ENCODE assay signal across 12 mouse cellular contexts in the genomic region with DNA sequence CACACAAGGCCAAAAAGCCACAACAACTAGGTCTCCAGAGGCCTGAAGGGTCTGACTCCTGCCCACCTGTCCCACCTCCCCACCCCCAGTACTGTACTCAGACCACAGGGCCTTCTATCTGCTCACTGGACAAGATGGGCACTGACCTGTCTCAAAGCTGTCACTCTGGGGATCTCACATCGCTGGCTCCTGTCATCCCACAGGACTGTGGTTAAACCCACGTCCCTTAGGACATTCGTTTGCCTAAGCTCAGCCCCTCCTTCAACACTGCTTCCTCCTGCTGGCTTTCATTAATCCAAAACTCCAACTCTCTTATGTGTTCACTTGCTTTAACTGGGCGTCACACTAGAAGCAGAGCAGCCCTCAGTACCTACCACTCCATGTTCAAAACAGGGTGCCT.
A peak's percentile ranks its signal among the peaks of the same experiment; 100 is the strongest.
DNase-seq lines count a peak whose midpoint lies in the region; ATAC-seq and TF ChIP-seq lines count a peak whose summit lies in the region.
"Had no signal": no experiment of that assay in that cellular context is flagged by ENCODE, and none has a peak within 500 bp of the region (broad histone marks: within the 10 kb centered on the region; RNA-seq: fewer than 3 reads in every experiment).

No protein-coding gene starts in this region.

- WGBS in forebrain, embryonic 12.5 days, result 69% methylated on average over 4 of the region's 4 CpGs
- 56% methylated on average over 4 of the region's 4 CpGs for WGBS in forebrain, postnatal 0 days
- WGBS in heart, embryonic 15.5 days, result 37% methylated on average over 4 of the region's 4 CpGs
- WGBS in midbrain, embryonic 13.5 days, result 52% methylated on average over 4 of the region's 4 CpGs
- 68% methylated on average over 4 of the region's 4 CpGs for WGBS in midbrain, embryonic 11.5 days

- DNase-seq in forebrain, postnatal 0 days, result no peak
- no peak for DNase-seq in heart, postnatal 10 days
- no peak for DNase-seq in midbrain, embryonic 11.5 days (ENCODE audit: low spot score, missing footprints)
- no peak for DNase-seq in spleen, postnatal 10 days (ENCODE audit: low spot score in 2 of 2)
- DNase-seq: gastrocnemius, postnatal 14 days; thymus, postnatal 4 days had no signal

- TF ChIP-seq CTCF in forebrain, postnatal 0 days (IDR thresholded peaks at IDR 0.05; ENCODE audit: low read depth), result no peak

- H3K9ac ChIP-seq in forebrain, embryonic 12.5 days, result no peak overlapping the region
- H3K9ac ChIP-seq in forebrain, postnatal 0 days, result no peak overlapping the region
- no peak overlapping the region for H3K9ac ChIP-seq in heart, embryonic 15.5 days
- no peak overlapping the region for H3K9ac ChIP-seq in midbrain, embryonic 13.5 days (replicated peaks)
- no peak overlapping the region for H3K9ac ChIP-seq in midbrain, embryonic 11.5 days (ENCODE audit: low read length)
- H3K9ac ChIP-seq: embryonic facial prominence, embryonic 13.5 days had no signal

- H3K27me3 ChIP-seq in forebrain, embryonic 12.5 days, result no peaks in the 10 kb centered on the region
- no peaks in the 10 kb centered on the region for H3K27me3 ChIP-seq in forebrain, postnatal 0 days (ENCODE audit: insufficient read depth, low read length)
- H3K27me3 ChIP-seq in heart, embryonic 15.5 days, result no peaks in the 10 kb centered on the region
- H3K27me3 ChIP-seq in midbrain, embryonic 13.5 days, result no peaks in the 10 kb centered on the region
- no peaks in the 10 kb centered on the region for H3K27me3 ChIP-seq in midbrain, embryonic 11.5 days (ENCODE audit: control insufficient read depth, insufficient read depth, low read length)
- H3K27me3 ChIP-seq: embryonic facial prominence, embryonic 13.5 days had no signal

- H3K9me3 ChIP-seq in forebrain, embryonic 12.5 days, result no peaks in the 10 kb centered on the region
- no peaks in the 10 kb centered on the region for H3K9me3 ChIP-seq in forebrain, postnatal 0 days (ENCODE audit: low read length)
- H3K9me3 ChIP-seq in heart, embryonic 15.5 days (replicated peaks), result no peaks in the 10 kb centered on the region
- no peaks in the 10 kb centered on the region for H3K9me3 ChIP-seq in midbrain, embryonic 13.5 days
- no peaks in the 10 kb centered on the region for H3K9me3 ChIP-seq in midbrain, embryonic 11.5 days (ENCODE audit: control insufficient read depth, low read length)
- H3K9me3 ChIP-seq: embryonic facial prominence, embryonic 13.5 days had no signal

- ATAC-seq in forebrain, embryonic 12.5 days (ENCODE audit: low FRiP score), result no peak
- no peak for ATAC-seq in forebrain, postnatal 0 days
- no peak for ATAC-seq in heart, embryonic 15.5 days (replicated peaks; ENCODE audit: insufficient number of reproducible peaks, insufficient read depth, low FRiP score, low read depth)
- no peak for ATAC-seq in midbrain, embryonic 13.5 days
- no peak for ATAC-seq in midbrain, embryonic 11.5 days (ENCODE audit: low FRiP score)
- peak; percentile 7; the same call in 1 of the 2 replicates for ATAC-seq in megakaryocyte progenitor cell, adult 5-6 weeks (replicated peaks; ENCODE audit: poor library complexity)
- ATAC-seq: intestine, postnatal 0 days had no signal

- no peaks in the 10 kb centered on the region for H3K36me3 ChIP-seq in forebrain, embryonic 12.5 days (replicated peaks)
- H3K36me3 ChIP-seq in forebrain, postnatal 0 days (ENCODE audit: insufficient read depth), result no peaks in the 10 kb centered on the region
- peaks cover 6% of the 10 kb centered on the region; the same call in 1 of the 2 replicates for H3K36me3 ChIP-seq in heart, embryonic 15.5 days
- H3K36me3 ChIP-seq in midbrain, embryonic 13.5 days, result peaks cover 14% of the 10 kb centered on the region; the same call in 1 of the 2 replicates
- H3K36me3 ChIP-seq in midbrain, embryonic 11.5 days (ENCODE audit: control insufficient read depth, insufficient read depth, low read length), result no peaks in the 10 kb centered on the region
- H3K36me3 ChIP-seq: embryonic facial prominence, embryonic 13.5 days had no signal

- peaks cover 12% of the 10 kb centered on the region for H3K4me1 ChIP-seq in forebrain, embryonic 12.5 days
- H3K4me1 ChIP-seq in forebrain, postnatal 0 days (ENCODE audit: insufficient read depth), result peaks cover 3% of the 10 kb centered on the region; the same call in 1 of the 2 replicates
- H3K4me1 ChIP-seq in heart, embryonic 15.5 days (replicated peaks), result peaks cover 42% of the 10 kb centered on the region
- peaks cover 12% of the 10 kb centered on the region for H3K4me1 ChIP-seq in midbrain, embryonic 13.5 days (replicated peaks)
- no peaks in the 10 kb centered on the region for H3K4me1 ChIP-seq in midbrain, embryonic 11.5 days (ENCODE audit: control insufficient read depth, insufficient read depth, low read length)

- intact Hi-C loops in heart, postnatal 10 days (cut with DNase I), result loop anchor here (5.0 kb wide), 1 partner anchor 159 kb away; the partner anchor contains the start of gene Dpf3

- no peak overlapping the region for H3K4me2 ChIP-seq in forebrain, embryonic 12.5 days
- H3K4me2 ChIP-seq in forebrain, postnatal 0 days (ENCODE audit: low read depth), result no peak overlapping the region
- no peak overlapping the region for H3K4me2 ChIP-seq in heart, embryonic 15.5 days
- no peak overlapping the region for H3K4me2 ChIP-seq in midbrain, embryonic 13.5 days (replicated peaks)
- H3K4me2 ChIP-seq in midbrain, embryonic 11.5 days, result no peak overlapping the region
- H3K4me2 ChIP-seq: embryonic facial prominence, embryonic 13.5 days had no signal

- no peak overlapping the region for H3K4me3 ChIP-seq in forebrain, embryonic 12.5 days (replicated peaks)
- no peak overlapping the region for H3K4me3 ChIP-seq in forebrain, postnatal 0 days (ENCODE audit: low read depth, low read length)
- H3K4me3 ChIP-seq in heart, embryonic 15.5 days, result no peak overlapping the region
- no peak overlapping the region for H3K4me3 ChIP-seq in midbrain, embryonic 13.5 days (replicated peaks)
- no peak overlapping the region for H3K4me3 ChIP-seq in midbrain, embryonic 11.5 days (ENCODE audit: low read depth, low read length)
- H3K4me3 ChIP-seq: embryonic facial prominence, embryonic 13.5 days had no signal

- 0 out of 2 replicates have a peak overlapping the region, but pooled peaks have one; percentile 36 for H3K27ac ChIP-seq in forebrain, embryonic 12.5 days
- H3K27ac ChIP-seq in forebrain, postnatal 0 days (ENCODE audit: low read depth, low read length), result no peak overlapping the region
- peak overlapping the region; percentile 8; the same call in 1 of the 2 replicates for H3K27ac ChIP-seq in heart, embryonic 15.5 days
- peak overlapping the region; percentile 12; the same call in 1 of the 2 replicates for H3K27ac ChIP-seq in midbrain, embryonic 13.5 days
- H3K27ac ChIP-seq in midbrain, embryonic 11.5 days (ENCODE audit: low read depth, low read length), result no peak overlapping the region
- H3K27ac ChIP-seq: embryonic facial prominence, embryonic 13.5 days had no signal

Comparison
In these comparisons a context has a peak if more than half of its experiments do, and no peak if none do; other contexts are left out.
1. H3K27ac ChIP-seq: peak in forebrain, embryonic 12.5 days (single experiment), heart, embryonic 15.5 days (single experiment) and midbrain, embryonic 13.5 days (single experiment); none in forebrain, postnatal 0 days (single experiment) and midbrain, embryonic 11.5 days (single experiment).